Mouse (Mus musculus): ENCODE data around the gene Vma21. TPM values are rescaled to one million over a fixed set of nuclear protein-coding genes. Genes with fewer than 3 reads are reported as not detected.

Vma21 gene
- polyA plus RNA-seq, 1 experiment from 2014 or later, result 55.7 TPM

GRCm38 (mm10) chrX:71816401-71816857 lies 705 bp downstream of the Vma21 start:
- Histone ChIP-seq H3K4me3 (ENCODE audit: low read depth, low read length) (peak overlapping the region; percentile 59), H3K36me3 (ENCODE audit: insufficient read depth, low read length) (no peaks in the 10 kb centered on the region), H3K27ac (ENCODE audit: low read length) (peak overlapping the region; percentile 85), H3K9ac (replicated peaks; ENCODE audit: low read depth) (peak overlapping the region; percentile 74), H3K27me3 (replicated peaks; ENCODE audit: insufficient read depth, low read length) (no peaks in the 10 kb centered on the region), H3K9me3 (ENCODE audit: low read length) (no peaks in the 10 kb centered on the region), H3K4me2 (replicated peaks; ENCODE audit: low read depth, low read length) (peak overlapping the region; percentile 52), H3K4me1 (ENCODE audit: insufficient read depth, low read depth, low read length) (no peaks in the 10 kb centered on the region)
- TF ChIP-seq CTCF (IDR thresholded peaks at IDR 0.05) (no peak), EP300 (IDR thresholded peaks at IDR 0.05) (no peak)
- WGBS, result 19% methylated on average over 39 of the region's 52 CpGs
- ATAC-seq (peak; percentile 97), DNase-seq (ENCODE audit: low spot score) (peak; percentile 88)

- Histone ChIP-seq H3K4me3 (ENCODE audit: low read depth, low read length) (peak overlapping the region; percentile 59), H3K4me1 (ENCODE audit: insufficient read depth, low read depth, low read length) (no peaks in the 10 kb centered on the region), H3K27me3 (replicated peaks; ENCODE audit: insufficient read depth, low read length) (no peaks in the 10 kb centered on the region), H3K9me3 (ENCODE audit: low read length) (no peaks in the 10 kb centered on the region), H3K9ac (replicated peaks; ENCODE audit: low read depth) (peak overlapping the region; percentile 74), H3K27ac (ENCODE audit: low read length) (peak overlapping the region; percentile 85; the same call in 1 of the 2 replicates), H3K4me2 (replicated peaks; ENCODE audit: low read depth, low read length) (peak overlapping the region; percentile 52), H3K36me3 (ENCODE audit: insufficient read depth, low read length) (no peaks in the 10 kb centered on the region)
- 9% methylated on average over 13 of the region's 14 CpGs for WGBS
- peak; percentile 18 for DNase-seq (ENCODE audit: low spot score)
- TF ChIP-seq EP300 (IDR thresholded peaks at IDR 0.05) (no peak), CTCF (IDR thresholded peaks at IDR 0.05) (no peak)
- peak; percentile 19 for ATAC-seq
These were observed 1.2 kb downstream of the Vma21 start for GRCm38 (mm10) chrX:71816931-71817361.

GRCm38 (mm10) chrX:71838911-71839310 lies 23.2 kb downstream of the Vma21 start:
- DNase-seq (ENCODE audit: low spot score) (no peak), ATAC-seq (no peak)
- TF ChIP-seq EP300 (IDR thresholded peaks at IDR 0.05) (no peak), CTCF (IDR thresholded peaks at IDR 0.05) (no peak)
- Histone ChIP-seq H3K27ac (ENCODE audit: low read length) (no peak overlapping the region), H3K36me3 (ENCODE audit: insufficient read depth, low read length) (no peaks in the 10 kb centered on the region), H3K27me3 (replicated peaks; ENCODE audit: insufficient read depth, low read length) (no peaks in the 10 kb centered on the region), H3K9me3 (ENCODE audit: low read length) (no peaks in the 10 kb centered on the region), H3K9ac (replicated peaks; ENCODE audit: low read depth) (no peak overlapping the region), H3K4me1 (ENCODE audit: insufficient read depth, low read depth, low read length) (no peaks in the 10 kb centered on the region), H3K4me2 (replicated peaks; ENCODE audit: low read depth, low read length) (no peak overlapping the region), H3K4me3 (ENCODE audit: low read depth, low read length) (no peak overlapping the region)
- 79% methylated on average over 4 of the region's 4 CpGs for WGBS

- no peaks in the 10 kb centered on the region for H3K4me1 ChIP-seq (ENCODE audit: insufficient read depth, low read depth, low read length)
- H3K4me3 ChIP-seq (ENCODE audit: low read depth, low read length), result no peak overlapping the region
- H3K27ac ChIP-seq (ENCODE audit: low read length), result no peak overlapping the region
- no peaks in the 10 kb centered on the region for H3K36me3 ChIP-seq (ENCODE audit: insufficient read depth, low read length)
- H3K4me2 ChIP-seq (replicated peaks; ENCODE audit: low read depth, low read length), result no peak overlapping the region
- no peaks in the 10 kb centered on the region for H3K9me3 ChIP-seq (ENCODE audit: low read length)
- no peak overlapping the region for H3K9ac ChIP-seq (replicated peaks; ENCODE audit: low read depth)
- TF ChIP-seq EP300 (IDR thresholded peaks at IDR 0.05) (no peak), CTCF (IDR thresholded peaks at IDR 0.05) (no peak)
- WGBS, result 26% methylated on average over 4 of the region's 4 CpGs
- H3K27me3 ChIP-seq (replicated peaks; ENCODE audit: insufficient read depth, low read length), result no peaks in the 10 kb centered on the region
- peak; percentile 69 for ATAC-seq
- DNase-seq (ENCODE audit: low spot score), result peak; percentile 33
These were observed 31.0 kb downstream of the Vma21 start for GRCm38 (mm10) chrX:71846696-71847095.

GRCm38 (mm10) chrX:71853798-71854197 lies 38.1 kb downstream of the Vma21 start:
- no peak for ATAC-seq
- Histone ChIP-seq H3K36me3 (ENCODE audit: insufficient read depth, low read length) (no peaks in the 10 kb centered on the region), H3K9ac (replicated peaks; ENCODE audit: low read depth) (no peak overlapping the region), H3K4me3 (ENCODE audit: low read depth, low read length) (no peak overlapping the region), H3K9me3 (ENCODE audit: low read length) (no peaks in the 10 kb centered on the region), H3K27ac (ENCODE audit: low read length) (no peak overlapping the region), H3K4me1 (ENCODE audit: insufficient read depth, low read depth, low read length) (no peaks in the 10 kb centered on the region), H3K4me2 (replicated peaks; ENCODE audit: low read depth, low read length) (no peak overlapping the region), H3K27me3 (replicated peaks; ENCODE audit: insufficient read depth, low read length) (no peaks in the 10 kb centered on the region)
- TF ChIP-seq EP300 (IDR thresholded peaks at IDR 0.05), result no peak
- no peak for TF ChIP-seq CTCF (IDR thresholded peaks at IDR 0.05)
- DNase-seq (ENCODE audit: low spot score), result no peak

Other genes with a start within 250 kb of the Vma21 start
- gene Gpr50, start 152.3 kb upstream of the Vma21 start, polyA plus RNA-seq (2015; fragmentation: Nextera tagmentation; extraction: Ambion mirVana), result 0.05 TPM in 1 of 2 replicates, not detected in the other
- 0.06 TPM in 1 of 2 replicates, not detected in the other for gene Gm1141, start 105.1 kb downstream of the Vma21 start, polyA plus RNA-seq (2015; fragmentation: Nextera tagmentation; extraction: Ambion mirVana)
- gene Prrg3, start 146.7 kb downstream of the Vma21 start, polyA plus RNA-seq (2015; fragmentation: Nextera tagmentation; extraction: Ambion mirVana), result 12.9 and 16.2 TPM in 2 replicates
- gene Fate1, start 157.1 kb downstream of the Vma21 start, polyA plus RNA-seq (2015; fragmentation: Nextera tagmentation; extraction: Ambion mirVana), result 0.19 and 0.26 TPM in 2 replicates
- 0.80 and 0.91 TPM in 2 replicates for gene Cnga2, start 175.9 kb downstream of the Vma21 start, polyA plus RNA-seq (2015; fragmentation: Nextera tagmentation; extraction: Ambion mirVana)